Mouse (Mus musculus): ENCODE data around the gene Tnrc18.

DNA sequence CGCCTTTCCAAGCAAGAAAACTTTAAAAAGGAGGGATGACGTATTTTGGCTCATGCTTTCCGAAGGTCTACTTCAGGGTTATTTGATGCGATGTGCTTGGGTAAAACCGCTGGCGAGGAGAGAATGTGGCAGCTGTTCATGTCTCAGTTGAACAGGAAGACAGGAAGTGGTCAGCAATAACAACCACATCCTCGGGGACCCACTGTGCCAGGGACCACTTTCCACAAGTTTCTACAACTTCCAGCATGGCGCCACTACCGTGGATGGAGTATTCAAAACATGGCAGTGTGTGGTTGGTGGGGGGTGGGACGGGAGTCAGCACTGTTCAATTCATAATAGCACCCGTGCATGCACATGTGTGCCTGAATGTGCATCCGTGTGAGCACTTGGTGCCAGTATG lies 87.2 kb downstream of the Tnrc18 start:
- no peak for TF ChIP-seq CTCF (conservative IDR thresholded peaks at IDR 0.05; ENCODE audit: low read length)
- no peak for TF ChIP-seq NANOG (IDR thresholded peaks at IDR 0.05; ENCODE audit: borderline replicate concordance, low read length)

All from E14TG2a.4 (cell line).